Mouse (Mus musculus) liver, adult (tissue): ENCODE results near the gene Spock1.

ENCODE experiments used
- GATA4 ChIP-seq: IDR thresholded peaks from 2 replicates; pipeline ENCODE4 v1.6.1; 2014; ENCODE audit warnings: mild to moderate bottlenecking, low read length; ENCODE audit not compliant: insufficient replicate concordance

Gene Spock1

DNA sequence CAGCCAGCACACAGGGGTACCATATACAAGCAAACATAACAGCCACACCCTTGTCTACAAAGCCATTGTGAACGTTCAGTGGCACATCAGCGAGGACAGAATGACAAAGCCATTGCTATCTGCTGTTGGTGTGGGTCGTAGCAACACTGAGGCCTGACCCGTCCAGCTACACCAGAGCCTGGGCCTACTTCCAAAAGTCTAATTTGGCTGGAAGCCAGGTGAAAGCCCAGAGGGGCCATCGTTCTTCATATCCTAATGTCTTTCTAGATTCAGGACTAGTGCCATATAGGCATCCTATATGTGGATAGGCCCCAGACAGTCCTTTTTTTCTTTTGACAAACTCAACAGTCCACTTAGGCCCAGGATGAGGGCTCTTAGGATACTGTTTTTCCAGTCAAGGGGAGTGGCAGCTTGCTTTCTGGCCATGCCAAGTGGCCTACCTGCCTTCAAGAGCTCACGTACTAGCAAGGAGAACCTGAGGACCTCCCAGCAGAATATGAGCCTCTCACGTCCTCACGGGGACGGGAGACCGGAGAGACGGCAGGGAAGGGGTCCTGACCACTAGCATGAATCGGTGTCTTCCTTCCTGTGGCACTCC, 114.4 kb downstream of the Spock1 start:
- no peak for TF ChIP-seq GATA4

DNA sequence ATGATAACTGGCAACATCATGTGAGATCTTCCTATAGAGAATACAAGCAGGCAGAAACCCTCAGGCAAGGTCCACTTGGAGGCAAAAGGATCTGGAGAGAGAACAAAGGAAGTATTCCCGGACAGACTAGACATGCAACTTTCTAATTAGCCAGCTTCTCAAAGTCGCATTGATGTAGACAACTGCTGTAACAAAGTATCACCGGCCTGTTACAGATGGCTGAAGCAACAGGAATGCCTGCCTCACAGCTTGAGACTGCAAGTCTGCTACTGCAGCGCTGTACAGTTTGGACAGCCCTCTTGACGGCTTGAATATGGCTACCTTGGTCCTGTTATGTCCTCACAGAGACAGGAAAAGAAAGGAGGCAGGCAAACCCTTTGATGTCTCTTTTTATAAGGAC, 118.3 kb downstream of the Spock1 start:
- TF ChIP-seq GATA4 = no peak

DNA sequence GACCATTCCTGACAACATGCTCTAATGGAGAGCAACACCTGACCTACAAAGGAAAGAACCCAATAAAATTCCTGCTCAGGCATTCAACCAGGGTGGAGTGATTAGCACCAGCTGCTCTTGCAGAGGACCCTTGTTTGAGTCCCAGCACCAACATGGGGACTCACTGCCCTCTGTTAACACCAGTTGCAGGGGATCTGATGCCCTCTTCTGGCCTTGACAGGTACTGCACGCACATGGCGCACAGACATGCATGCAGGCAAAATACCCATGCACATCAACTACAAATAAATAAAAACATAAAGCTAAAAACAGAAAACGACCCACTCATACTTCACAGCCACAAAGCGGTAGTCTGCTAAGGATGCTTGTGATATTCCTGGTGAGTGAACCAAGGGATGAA, 119.8 kb downstream of the Spock1 start:
- TF ChIP-seq GATA4 = no peak

GRCm38 (mm10) chr13:57786278-57786677, 121.9 kb downstream of the Spock1 start:
- TF ChIP-seq GATA4 = no peak

DNA sequence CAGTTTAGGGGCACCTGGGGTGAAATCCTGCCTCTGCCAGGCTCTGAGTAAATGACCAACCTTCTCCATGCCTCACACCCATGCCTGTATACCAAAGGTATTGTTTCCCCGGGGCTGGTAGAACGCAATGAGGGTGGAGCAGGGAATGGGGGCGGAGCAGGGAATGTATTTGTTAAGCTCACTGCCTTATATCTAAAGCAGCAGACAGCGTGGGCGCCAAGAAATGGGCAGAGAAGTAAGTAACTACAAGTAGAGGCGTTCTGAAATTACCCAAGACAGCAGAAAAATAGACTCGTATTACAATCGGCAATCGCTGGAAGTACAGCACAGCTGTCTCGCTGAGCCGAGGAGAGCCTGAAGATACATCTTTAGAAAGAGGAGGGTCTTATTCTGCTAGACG, 125.2 kb downstream of the Spock1 start:
- no peak for TF ChIP-seq GATA4

- no peak for TF ChIP-seq GATA4
Observed at GRCm38 (mm10) chr13:57782107-57782561, 126.0 kb downstream of the Spock1 start.

DNA sequence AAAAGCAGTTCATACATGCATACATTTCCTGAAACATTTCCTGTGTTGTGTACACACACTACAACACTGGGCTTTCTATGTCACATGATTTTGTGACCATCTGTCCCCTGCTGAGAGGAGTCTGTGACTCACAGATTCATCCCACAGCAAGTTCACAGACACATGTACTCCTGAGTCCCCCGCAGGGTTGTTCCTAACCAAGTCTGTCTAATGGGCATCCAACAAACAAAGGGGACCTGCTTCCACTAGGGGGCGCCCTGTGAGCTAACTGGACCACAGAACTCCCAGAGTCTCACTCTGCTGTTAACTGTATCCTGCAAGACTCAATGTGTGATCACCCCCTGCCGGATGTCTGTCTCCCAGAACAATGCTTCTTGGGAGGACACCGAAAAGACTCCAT, 129.0 kb downstream of the Spock1 start:
- no peak for TF ChIP-seq GATA4

- TF ChIP-seq GATA4 = no peak
Observed at GRCm38 (mm10) chr13:57778524-57778923, 129.6 kb downstream of the Spock1 start.

DNA sequence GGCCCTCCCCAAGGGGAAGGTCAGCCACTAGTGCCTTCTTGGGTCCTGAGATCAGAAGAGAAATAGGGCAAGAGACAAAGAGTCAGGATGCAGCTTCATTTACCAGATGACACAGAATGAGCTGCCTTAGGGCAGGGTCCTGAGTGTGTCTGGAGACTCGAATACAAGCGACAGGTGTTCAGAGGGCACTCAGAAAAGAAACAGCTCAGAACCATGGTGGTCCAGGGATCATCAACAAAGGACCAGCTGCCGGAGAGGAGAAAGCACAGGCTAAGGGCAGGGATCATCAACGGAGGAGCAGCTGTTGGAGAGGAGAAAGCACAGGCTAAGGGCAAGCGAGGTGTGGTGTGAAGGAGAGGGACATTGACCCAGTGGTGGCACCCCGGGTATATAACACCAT, 136.1 kb downstream of the Spock1 start:
- TF ChIP-seq GATA4 = no peak

GRCm38 (mm10) chr13:57766721-57767120, 141.4 kb downstream of the Spock1 start:
- TF ChIP-seq GATA4 = no peak

DNA sequence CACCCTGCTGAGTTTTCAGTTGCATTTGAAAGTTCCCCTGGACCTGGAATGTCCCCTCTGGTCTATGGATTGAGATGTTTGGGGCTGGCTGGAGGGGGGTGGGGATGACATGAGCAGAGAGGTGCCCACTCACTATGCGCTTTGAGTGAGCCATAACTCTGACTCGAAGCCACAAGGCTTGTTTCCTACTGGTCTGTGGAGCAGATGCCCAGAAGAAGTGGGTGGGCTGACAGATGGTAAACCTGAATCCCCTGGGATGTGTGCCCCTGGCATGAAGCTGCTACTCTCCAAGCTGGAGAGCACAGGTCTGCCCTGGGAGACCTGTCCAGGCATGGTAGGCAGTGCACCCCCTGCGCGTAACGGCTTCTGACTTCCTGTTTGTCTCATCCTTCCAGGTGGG, 147.0 kb downstream of the Spock1 start:
- TF ChIP-seq GATA4 = no peak

DNA sequence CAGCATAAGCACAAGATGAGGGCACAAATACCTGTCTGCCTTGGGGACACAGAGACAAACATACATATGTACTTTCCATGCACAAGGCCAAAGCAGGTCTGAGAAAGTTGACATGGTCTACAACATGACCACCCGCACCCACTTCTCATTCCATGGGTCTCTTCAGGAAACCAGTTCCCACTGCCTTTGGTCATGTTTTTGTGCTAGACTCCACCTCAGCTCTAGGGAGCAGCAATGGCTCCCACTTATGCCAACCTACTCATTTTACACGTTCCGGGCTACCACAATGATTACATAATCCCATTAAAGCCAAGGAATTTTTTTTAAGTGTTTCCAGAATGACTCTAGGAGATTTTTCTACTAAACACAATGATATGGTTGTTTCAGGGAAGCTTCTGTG, 147.5 kb downstream of the Spock1 start:
- TF ChIP-seq GATA4 = no peak

DNA sequence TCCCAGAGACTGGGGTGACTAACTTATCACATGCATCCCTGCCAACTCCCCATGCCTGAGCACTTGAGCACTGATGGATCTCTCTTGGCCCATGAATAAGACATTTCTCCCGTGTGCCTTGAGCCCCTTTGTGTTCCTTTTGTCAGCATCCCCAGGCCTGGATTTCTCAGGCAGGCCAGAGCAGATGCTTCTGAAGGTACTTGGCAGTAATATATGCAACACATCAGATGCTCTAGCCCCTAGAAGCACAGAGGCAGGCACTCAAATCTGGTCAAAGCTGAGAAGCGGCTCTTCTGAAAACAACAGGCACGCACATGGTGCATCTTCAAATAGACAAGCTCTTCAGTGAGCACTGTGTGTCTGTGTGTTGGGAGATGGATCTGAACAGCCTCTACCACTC, 151.8 kb downstream of the Spock1 start:
- no peak for TF ChIP-seq GATA4

GRCm38 (mm10) chr13:57750831-57751230, 157.3 kb downstream of the Spock1 start:
- no peak for TF ChIP-seq GATA4

DNA sequence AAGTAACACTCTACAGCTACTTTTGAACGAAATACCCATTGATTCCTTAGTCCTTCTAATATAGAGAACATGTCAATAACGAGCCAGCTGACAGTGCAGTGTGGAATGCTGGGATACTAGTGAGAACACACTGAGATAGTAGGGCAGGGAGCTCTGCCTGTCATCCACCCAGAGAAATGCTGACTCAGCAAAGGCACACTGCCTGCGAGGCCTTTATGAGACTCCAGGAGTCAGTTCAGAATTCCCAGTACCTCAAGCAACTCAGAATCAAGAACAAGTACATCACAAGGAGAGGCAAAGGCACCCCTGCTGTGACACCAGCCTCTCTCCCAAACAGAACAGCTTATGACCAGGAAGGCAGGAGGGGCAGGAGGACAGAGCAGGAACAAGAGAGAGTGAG, 163.5 kb downstream of the Spock1 start:
- TF ChIP-seq GATA4 = no peak

DNA sequence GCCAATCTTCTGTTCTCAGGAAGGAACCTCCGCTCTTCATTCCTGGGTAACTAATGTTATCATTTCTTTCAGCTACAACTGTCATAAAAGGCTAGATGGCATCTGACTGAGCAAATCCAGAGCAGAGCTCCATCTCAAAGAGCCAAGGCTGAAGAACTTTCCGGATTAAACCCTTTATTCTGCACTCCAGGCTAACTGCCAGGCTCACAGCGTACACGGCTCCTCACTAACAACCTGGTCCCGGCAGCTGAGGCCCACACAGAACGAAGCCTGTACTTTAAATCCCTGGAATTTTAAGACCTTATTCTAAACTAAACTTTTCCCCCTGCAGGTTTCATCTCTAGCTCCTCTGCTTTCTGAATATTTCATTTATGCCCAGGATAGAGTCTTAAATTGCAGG, 166.9 kb downstream of the Spock1 start:
- no peak for TF ChIP-seq GATA4

DNA sequence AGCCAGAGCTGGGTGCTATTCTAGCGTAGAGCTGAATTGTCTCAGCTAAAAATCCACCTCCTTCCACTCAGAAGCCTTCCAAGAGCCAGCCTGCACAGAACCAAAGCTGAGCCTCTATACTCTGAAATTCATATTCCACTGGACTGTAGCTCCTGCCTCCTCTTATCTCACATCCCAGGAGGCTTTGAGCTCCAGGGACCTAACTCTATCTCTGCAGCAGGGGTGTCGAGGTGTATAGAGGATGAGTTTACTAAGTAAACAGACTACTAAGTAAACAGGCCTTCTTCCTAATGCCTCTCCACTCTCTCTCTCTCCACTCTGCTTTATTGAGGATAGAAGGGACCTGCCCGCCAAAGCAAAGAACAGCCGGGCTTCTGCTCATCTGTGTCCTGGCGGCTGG, 167.7 kb downstream of the Spock1 start:
- TF ChIP-seq GATA4 = no peak

DNA sequence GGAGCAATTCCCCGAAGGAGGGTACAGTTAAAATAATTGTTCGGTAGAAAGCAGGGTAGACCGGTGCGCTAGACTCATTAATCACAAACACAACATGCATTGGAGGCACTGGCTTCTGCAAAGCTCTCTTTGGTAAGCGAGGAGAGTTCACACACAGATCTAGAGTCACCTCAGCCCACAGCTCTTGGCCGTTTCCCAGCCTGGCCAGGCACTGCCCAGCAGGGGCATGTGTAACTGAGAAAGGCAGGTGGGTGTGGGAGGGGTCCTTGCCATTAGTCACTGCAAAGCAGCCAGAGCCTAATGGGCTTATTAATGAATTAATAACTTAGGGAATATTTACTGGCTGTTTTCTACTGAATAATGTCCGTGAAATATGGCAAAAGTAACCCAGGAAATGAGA, 172.1 kb downstream of the Spock1 start:
- TF ChIP-seq GATA4 = no peak

GRCm38 (mm10) chr13:57734549-57734948, 173.6 kb downstream of the Spock1 start:
- TF ChIP-seq GATA4 = no peak
